Mouse (Mus musculus) kidney, postnatal 14 days (tissue): ENCODE data around the gene Vmn1r85.
A peak's percentile ranks its signal among the peaks of the same experiment; 100 is the strongest.
"Not testable (repeated sequence)": the region's sequence is repeated elsewhere in the genome, so short reads cannot be mapped to it uniquely, and the experiment has no call there.

ENCODE experiments used
- DNase-seq: peaks from one replicate; pipeline ENCODE4 v3.0.0; 2022; ENCODE audit warnings: mixed read lengths

Vmn1r85 gene

DNA sequence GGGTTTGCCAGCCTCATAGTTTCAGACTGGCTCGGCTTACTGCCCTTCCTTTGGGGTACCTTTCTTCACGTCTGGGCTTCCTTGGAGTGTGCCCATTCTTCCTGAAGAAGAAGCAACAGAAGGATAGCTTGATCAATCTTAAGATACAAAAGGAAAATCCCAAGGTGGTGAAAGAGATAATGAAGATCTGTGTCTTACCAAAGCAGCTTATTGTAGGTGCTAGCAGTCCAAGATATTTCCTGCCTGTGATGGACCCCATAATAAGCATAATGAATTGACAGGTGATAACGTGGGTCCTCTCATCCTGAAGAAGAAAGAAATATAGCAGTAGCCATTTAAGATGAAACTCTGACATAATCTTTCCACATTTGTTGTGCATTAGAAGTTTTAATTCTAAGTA is at the start of gene Vmn1r85:
Vmn1r85 (minus strand) TSS at position 101 of the 400 bp plus-strand sequence.
- no peak for DNase-seq

DNA sequence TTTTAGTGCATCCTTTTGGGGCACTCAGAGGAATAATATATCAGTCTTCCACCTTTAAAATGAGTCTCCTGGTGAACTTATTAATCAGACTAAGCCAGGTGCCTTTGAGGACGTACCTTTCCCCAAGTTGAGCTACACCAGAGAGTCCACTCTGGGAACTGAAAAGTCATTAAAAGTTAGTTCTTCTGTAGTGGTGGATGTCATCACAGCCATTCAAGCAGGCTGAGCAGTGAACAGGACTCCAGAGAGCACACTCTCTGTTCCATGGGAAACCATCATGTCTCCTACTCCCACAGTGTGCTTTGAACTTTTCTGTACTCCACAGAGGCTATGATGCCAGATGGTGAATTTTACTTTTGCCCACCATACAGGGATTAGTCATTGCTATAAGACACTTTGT is 45.1 kb upstream of the Vmn1r85 start, which contains the start of gene Vmn1r87:
Vmn1r87 (minus strand) TSS at position 101 of the 400 bp plus-strand sequence.
- no peak for DNase-seq

DNA sequence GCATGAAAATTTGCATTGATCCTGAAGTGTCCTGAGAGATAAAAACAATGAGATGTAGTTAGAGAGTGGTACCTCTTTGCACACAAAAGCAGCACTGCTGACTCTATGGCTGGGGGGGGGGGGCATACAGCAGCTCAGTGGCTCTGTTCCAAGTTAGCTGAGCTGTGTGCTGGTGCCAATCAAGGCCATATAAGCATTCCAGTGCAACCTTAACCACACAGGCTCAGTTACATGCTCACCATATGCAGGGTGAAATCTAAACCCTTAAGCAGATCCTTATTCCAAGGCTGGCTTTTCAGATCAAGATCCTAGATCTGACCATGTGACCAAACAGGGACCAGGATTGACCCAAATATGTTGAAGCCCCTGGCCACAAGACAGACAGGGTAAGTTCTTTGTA is 42.4 kb upstream of the Vmn1r85 start:
- no peak for DNase-seq

DNA sequence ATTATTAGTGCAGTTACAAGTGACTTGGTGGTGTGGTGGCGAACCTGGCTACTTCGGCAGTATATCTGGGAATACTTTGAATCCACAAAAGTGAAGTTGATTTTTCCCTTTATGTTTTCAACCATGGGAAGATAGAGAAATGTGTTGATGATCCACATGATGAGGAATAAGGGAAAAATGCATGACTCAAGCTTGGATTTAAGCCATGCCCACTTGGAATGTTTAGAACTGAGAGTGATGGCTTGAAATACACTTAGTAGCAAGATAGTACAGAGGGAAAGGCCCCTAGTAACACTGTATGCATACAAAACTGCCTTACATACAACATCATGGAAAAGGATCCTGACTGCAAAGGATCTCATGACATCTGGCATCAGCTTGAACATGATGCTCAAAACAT is 36.9 kb upstream of the Vmn1r85 start:
- DNase-seq: no peak

DNA sequence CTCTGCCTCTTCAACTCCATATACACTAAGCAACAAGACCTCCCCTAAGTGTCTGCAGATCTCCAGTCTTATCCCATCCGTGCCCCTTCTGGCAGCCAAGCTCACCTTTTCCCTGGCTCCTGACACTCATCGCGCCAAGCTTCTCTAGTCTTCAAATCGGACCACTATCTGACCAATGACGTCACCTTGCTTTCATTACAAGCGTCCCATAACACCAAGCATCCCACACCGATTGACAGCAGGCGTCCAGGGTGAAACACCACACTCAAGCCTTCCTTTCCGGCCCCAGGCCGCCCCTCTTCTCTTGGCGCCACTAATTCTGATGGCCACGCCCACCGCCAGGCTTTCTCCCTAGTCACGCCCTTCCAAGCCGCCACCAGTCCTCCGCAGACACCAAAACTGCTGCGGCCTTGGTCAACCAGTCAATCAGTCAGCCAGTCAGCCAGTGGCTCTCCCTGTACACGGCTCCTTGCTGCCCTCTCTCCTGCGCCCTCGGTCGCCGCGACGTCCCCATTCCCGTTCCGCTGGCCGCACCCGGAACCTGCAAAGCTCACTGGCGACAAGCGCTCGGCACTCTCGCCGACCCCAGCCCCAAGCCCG is 28.7 kb upstream of the Vmn1r85 start:
- DNase-seq: peak; percentile 5

DNA sequence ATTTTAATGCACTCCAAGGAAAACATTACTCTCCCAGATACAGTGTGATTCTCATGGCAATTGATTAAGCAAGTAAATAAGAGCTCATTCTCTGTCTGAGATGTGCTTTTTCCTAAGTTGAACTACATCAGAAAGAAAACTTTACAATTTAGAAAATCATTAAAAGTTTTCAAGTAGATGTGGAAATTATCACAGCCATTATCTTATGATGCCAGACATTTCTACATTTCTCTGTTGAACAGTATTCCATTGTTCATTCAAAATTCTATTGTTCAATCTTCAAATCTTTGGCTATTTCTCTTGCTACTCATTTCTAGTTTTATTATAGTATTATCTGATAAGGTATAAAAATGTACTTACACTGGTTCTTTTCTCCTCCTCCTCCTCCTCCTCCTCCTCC is 24.8 kb upstream of the Vmn1r85 start, which contains the start of gene Vmn1r86:
Vmn1r86 (minus strand) TSS at position 101 of the 400 bp plus-strand sequence.
- DNase-seq: no peak

DNA sequence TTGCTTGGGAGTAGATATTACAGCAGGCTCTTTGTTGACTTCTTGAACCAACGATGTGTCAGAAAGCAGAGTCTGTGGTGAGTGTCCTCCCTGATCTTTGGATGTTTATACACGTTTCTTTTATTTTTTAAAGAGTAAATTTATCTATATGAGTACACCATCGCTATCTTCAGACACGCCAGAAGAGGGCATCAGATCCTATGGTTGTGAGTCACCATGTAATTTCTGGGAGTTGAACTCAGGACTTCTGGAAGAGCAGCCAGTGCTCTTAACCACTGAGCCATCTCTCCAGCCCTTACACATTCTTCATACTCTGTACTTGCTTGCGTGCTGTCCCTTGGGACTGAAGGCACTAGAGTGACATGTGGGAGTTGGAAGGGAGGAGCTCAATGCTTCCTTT is 22.7 kb downstream of the Vmn1r85 start:
- no peak for DNase-seq

DNA sequence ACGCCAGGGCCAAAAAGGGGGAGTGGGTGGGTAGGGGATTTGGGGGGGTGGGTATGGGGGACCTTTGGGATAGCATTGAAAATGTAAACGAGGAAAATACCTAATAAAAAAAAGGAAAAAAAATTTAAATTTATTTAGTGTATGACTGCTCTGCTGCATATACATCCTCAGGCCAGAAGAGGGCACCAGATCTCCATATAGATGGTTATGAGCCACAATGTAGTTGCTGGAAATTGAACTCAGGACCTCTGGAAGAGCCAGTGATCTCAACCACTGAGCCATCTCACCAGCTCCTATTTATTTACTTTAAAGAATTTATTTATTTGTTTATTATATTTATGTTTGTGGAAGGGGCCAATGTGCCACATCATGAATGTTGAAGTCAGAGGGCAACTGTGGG is 31.6 kb downstream of the Vmn1r85 start:
- not testable (repeated sequence) for DNase-seq

DNA sequence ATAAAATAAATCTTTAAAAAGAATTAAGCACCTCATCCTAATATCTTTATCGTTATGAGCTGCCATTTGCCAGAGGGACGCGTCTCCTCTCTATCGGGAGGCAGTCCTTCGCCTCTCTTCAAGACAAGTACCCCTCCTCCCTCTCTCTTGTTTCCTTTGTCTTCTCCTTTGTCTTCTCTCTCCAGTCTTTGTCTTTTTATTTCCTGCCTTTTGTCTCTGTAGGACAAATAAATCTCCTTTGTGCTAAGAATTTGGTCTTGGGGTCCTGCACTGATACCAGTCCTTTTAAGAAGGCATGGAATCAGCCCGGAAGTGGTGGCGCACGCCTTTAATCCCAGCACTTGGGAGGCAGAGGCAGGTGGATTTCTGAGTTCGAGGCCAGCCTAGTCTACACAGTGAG is 35.4 kb downstream of the Vmn1r85 start:
- no peak for DNase-seq

DNA sequence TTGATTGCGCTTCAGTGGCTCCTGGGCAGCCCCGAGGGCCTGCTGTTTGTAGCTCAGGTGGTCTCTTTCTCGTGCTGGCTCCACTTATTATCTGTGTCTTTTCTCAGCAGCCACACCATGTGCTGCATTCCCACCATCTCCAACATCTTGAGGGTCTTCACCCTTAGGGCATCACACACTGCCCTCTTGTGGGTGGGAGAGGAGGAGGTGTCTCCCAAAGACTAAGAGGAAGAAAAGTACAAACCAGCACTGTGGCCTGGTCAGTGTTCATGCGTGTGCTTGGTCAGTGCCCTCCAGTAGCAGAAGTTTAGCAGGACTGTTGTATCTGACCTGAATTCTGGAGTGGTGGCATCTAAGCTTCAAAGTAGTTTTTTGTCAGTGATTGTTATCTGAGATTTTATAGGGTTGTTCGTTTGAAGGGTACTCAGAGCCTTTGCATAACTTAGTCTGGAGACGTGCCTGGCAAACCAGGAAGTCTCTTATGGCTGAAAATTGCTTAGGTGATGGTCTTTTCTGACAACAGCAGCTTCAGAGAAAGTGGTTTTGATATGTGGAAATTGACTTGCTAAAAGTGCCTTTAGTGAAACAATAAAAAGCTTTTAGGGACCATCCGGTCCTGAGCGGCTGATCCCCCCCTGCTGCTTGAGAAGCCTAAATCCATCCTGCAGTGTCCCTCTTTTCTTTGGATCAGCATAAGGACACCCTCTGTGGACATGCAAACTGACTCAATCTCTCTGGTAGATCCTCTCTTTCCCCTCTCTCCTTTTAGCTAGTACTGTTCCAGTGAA is 37.9 kb downstream of the Vmn1r85 start:
- DNase-seq: no peak

DNA sequence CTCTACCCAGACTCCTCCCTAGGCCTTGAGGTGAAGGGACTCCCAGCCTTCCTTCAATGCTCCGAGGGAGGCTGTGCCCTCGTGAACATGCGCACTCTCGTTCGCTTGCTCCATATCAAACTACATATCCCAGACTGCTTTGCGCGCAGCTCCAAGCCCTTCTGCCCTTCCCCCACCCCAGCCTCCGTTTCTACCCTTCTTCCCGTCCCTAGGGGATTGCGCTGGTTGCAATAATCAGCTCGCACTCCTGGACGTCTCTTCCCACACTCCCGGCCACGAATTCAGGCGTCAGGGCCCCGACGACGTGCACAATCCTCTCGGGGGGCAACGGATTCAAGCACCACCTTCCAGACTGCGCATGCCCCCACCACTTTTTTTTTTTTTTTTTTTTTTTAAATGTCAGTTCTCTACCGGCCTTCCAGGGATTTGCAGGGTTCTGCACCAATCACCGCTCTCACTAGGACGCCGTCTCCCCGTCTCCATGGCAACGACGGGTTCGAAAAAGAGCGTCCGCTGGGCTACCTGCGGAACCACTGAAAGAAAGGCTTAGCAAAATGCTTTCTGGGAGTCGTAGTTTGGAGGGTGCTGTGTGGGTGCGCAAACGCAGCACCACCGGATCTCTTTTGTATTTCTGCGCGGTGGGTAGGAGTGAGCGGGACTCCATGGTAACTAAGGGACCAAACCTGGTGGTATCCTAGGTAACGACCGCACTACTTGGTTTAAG is 40.5 kb downstream of the Vmn1r85 start, which contains the start of gene Mzf1:
Mzf1 (minus strand) TSS at position 478 of the 724 bp plus-strand sequence.
- DNase-seq: peak; percentile 97

DNA sequence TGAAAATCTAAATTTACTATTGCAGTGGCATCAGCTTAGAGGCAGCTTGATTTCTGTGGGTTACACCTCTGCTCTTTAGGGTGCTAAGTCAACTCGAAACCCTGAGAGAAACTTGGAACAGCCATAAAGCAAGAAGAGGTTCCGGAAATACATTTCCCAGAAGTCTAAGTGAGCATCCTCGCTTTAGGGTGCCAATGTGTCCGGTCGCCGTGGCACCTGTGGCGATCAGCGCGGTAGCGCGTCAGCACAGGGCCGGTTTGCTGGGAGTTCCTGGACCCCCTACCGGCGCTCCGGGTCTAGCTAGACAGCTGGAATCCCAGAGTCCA is 41.0 kb downstream of the Vmn1r85 start:
- DNase-seq: no peak

DNA sequence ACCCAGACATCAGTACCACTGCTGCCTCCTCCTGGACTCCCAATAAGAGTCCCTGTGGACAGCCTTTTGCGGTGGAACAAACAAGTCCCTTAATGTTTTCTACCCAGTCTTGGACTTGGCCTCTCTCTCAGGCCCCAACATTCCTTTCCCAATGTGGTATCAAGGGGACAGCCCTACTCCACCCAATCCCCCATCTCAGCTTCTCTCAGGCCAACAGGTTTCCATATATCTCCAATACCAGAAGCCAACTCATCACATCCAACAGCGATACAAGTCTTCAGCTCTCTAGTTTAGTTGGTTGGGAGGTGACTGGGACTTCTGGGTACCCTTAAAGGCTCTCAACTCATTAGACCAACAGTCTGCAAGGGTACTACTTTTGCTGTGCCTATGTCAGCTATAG is 41.5 kb downstream of the Vmn1r85 start:
- DNase-seq: no peak

DNA sequence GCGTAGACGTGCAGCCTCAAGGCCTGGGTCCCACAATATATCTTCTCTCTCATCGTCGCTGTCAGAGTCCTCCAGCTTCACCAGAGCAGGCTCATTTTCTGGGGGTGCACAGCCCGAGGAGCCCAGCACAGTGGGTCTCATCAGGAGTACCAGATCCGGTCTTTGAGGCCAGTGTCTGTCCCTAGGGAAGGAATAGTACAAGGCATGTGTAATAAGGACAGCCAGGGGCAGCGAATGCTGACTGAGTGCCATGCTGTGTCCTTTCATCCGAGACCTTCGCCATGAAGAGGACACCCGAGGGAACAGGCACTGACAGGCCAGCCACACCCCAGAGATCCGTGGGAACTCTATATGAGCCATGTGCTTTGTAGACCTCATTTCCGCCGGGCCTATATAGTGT is 42.0 kb downstream of the Vmn1r85 start:
- no peak for DNase-seq

DNA sequence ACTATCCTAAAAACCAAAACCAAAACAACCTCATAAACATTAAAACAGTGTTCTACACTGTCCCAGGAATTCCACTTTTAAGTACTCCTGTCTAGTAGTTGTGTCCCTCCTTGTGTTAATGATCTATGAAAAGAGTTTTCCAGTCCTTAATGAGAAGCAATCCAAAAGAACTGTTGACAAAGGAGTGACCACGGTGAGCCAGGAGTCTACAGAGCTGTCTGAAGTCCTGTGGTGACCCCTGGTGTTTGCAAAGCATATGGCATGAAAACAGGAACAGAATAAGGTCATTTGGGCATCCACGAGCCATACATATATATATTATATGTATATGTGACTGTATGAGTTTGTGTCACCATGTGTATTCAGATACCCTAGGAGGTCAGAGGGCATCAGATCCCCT is 48.9 kb downstream of the Vmn1r85 start:
- peak; percentile 85 for DNase-seq

DNA sequence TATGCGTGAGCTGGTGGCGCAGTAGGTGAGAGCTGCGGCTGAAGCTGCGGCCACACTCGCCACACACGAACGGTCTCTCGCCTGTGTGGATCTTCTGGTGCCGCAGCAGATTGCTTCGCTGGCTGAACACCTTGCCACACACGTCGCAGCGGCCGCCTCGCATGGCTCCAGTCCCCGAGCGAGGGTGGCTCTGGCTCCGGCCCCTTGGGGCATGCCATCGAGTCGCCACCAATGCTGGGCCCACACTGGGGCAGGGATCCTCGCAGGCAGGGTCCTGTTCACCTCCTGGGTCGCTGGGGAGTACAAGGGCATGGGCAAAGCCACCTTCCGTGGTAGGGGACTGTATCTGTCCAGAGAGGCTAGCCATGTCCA is 50.7 kb downstream of the Vmn1r85 start:
- no peak for DNase-seq

DNA sequence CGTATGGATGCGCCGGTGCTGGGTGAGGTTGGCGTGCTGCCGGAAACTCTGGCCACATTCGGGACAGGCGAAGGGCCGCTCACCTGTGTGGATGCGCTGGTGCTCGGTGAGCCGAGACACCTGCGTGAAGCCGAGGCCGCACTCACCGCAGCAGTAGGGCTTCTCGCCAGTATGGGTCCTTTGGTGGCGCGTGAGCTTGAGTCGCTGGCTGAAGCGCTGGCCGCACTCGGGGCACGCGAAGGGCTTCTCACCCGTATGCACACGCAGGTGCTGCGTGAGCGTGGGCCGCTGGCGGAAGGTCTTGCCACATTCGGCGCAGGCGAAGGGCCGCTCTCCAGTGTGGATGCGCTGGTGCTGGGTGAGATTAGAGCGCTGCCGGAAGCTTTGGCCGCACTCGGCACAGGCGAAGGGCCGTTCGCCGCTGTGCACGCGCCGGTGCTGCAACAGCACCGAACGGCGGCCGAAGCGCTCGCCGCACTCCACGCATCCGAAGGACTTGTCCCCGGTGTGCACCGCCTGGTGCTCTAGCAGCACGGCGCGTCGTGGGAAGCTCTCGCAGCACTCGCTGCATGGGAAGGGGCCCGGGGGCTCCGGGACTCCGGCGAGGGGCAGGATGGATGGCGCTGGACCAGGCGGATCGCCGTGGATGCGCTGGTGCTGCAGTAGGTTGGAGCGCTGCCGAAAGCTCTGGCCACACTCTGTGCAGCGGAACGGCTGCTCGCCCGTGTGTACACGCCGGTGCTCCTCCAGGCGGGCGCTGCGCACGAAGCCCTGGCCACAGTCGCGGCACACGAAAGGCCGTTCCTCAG is 51.3 kb downstream of the Vmn1r85 start:
- DNase-seq: peak; percentile 43

DNA sequence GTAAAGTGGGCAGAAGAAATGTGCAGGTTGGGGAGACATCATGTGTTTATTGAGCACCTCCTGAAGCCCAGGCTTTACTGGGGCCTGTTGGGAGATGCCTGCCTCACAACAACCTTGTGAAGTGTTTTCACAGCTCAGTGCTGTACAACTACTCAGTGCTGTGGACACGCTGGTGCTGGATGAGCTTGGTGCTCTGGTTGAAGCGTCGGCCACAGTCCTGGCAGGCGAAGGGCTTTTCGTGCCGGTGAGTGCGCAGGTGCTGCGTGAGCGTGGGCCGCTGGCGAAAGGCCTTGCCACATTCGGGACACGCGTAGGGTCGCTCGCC is 51.9 kb downstream of the Vmn1r85 start:
- no peak for DNase-seq

DNA sequence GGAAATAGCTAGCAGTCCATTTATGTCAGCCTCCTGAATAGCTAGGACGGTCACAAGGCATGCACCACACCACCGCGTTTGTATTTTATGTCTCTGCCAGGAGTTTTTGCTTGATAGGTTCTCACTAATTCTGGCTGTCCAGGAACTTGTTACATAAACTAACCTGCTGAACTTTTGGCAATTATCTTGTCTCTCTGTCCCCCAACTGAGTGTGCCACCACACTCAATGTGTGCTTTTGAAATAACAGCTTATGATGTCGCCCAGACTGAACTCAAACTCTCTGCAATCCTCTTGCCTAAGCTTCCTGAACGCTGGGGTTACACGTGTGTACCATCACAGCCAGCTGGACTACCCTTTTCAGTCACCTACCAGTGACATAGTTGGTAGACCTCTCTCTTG is 52.5 kb downstream of the Vmn1r85 start:
- no peak for DNase-seq

DNA sequence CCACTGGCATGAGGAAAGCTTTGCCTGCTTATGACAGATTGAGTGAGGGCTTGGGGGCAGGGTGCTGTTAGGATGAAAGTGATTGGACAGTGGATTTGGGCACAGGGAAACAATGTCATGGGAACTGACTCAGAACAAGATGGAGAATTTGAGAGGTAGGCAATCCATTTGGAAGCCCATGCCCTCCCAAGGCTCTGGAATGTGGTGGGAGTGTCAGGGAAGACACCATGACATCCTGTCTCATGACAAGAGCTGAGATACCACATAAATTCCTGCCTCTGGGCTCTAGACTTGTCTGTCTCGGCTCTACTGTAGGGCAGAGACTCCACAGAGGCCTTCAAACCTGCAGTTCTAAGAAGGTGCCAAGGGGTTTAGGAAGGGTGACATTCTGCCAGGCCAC is 53.7 kb downstream of the Vmn1r85 start:
- DNase-seq: no peak

DNA sequence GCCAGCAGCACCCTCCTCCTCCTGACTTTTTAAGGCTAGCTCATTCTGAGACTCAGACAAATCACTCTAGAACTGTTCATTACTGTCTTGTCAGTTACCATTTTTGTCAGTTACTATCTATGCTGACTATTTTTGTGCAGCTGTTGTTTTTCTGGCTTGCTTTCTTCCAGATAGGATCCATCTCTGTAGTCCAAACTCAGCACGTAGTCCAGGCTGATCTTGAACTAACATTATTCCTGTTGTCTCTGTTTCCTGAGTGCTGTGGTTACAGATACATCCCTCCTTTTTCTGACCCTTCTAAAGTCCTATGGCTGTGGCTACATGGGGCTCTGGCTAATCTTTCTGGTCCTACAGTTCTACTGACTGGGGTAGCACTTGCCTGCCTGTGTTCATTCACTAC is 55.8 kb downstream of the Vmn1r85 start:
- no peak for DNase-seq

DNA sequence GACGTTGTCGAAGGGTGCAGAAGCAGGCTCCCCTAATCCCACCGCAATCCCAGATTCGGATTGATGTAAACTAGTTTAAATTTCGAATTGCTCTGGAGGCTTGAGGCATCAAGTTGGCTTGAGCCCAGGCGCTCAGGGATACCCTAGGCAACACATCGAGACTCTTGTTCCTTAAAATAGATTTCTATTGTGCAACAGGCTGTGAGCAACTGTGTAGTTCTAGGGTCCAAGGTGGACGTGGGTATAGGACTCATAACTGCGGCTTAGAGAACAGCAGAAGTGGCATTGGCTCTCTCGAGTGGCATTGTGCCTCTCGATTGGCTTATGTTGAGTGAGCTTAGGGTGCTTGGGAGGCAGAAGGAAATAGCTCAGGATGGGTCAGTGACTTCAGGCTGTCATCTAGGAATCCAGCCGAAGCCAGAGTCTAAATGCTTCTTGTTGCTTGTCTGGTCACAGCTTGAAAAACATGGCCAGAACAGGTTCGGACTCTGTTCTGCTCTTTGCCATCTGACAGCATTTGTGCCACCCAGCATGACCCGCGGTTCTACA is 56.3 kb downstream of the Vmn1r85 start:
- peak; percentile 36 for DNase-seq
